Mouse (Mus musculus): ENCODE results near the gene Rhbdd2. TPM values are rescaled to one million over a fixed set of nuclear protein-coding genes. Genes with fewer than 3 reads are reported as not detected.
A peak's percentile ranks its signal among the peaks of the same experiment; 100 is the strongest.
"Not testable (repeated sequence)": the region's sequence is repeated elsewhere in the genome, so short reads cannot be mapped to it uniquely, and the experiment has no call there.

Rhbdd2 gene
- 15.8 and 17.3 TPM in 2 replicates for polyA plus RNA-seq (2016; fragmentation: Nextera tagmentation; extraction: Ambion mirVana)

GRCm38 (mm10) chr5:135632117-135632796, at the start of gene Rhbdd2:
Gene Rhbdd2, plus strand, starts transcription at chr5:135632618.
- Histone ChIP-seq H3K36me3 (peaks cover 18% of the 10 kb centered on the region), H3K4me3 (peak within 1 kb of the TSS; percentile 78), H3K4me1 (peaks cover 46% of the 10 kb centered on the region), H3K4me2 (peak within 1 kb of the TSS; percentile 93), H3K9ac (peak within 1 kb of the TSS; percentile 74), H3K9me3 (replicated peaks) (no peaks in the 10 kb centered on the region), H3K27me3 (replicated peaks) (no peaks in the 10 kb centered on the region), H3K27ac (peak within 1 kb of the TSS; percentile 72; the same call in 1 of the 2 replicates)
- WGBS (ENCODE audit: insufficient replicate concordance) = 9% methylated on average over 30 of the region's 30 CpGs
- peak; percentile 99 for ATAC-seq

- WGBS (ENCODE audit: insufficient replicate concordance) = 74% methylated on average over 8 of the region's 8 CpGs
- Histone ChIP-seq H3K27me3 (replicated peaks) (no peaks in the 10 kb centered on the region), H3K27ac (no peak overlapping the region), H3K4me2 (no peak overlapping the region), H3K36me3 (no peaks in the 10 kb centered on the region), H3K4me1 (peaks cover 4% of the 10 kb centered on the region), H3K4me3 (no peak overlapping the region), H3K9me3 (replicated peaks) (0 out of 2 replicates have a peak, but pooled peaks cover 3% of the 10 kb centered on the region), H3K9ac (no peak overlapping the region)
- ATAC-seq = no peak
These were observed 46.7 kb upstream of the Rhbdd2 start for GRCm38 (mm10) chr5:135585691-135586090.

DNA sequence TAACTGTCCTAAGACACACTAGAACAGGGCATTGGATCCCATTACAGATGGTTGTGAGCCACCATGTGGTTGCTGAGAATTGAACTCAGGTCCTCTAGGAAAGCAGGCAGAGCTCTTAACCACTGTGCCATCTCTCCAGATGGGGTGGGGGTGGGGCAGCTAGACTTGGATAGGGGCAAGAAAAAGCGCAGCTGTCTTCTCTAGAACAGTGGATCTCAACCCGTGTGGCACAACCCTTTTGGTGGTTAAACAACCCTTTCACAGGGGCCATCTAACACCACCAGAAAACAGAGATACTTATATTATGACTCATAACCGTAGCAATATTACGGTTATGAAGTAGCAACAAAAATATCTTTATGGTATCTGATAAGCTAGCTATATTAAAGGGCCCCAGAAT, 44.7 kb upstream of the Rhbdd2 start:
- no peaks in the 10 kb centered on the region; the same call in 1 of the 2 replicates for H3K9me3 ChIP-seq (replicated peaks)
- WGBS (ENCODE audit: insufficient replicate concordance) = 67% methylated on average over 4 of the region's 4 CpGs
- H3K4me2 ChIP-seq = no peak overlapping the region
- H3K27ac ChIP-seq = no peak overlapping the region
- H3K36me3 ChIP-seq = no peaks in the 10 kb centered on the region
- peaks cover 4% of the 10 kb centered on the region for H3K4me1 ChIP-seq
- H3K4me3 ChIP-seq = no peak overlapping the region
- ATAC-seq = no peak
- H3K27me3 ChIP-seq (replicated peaks) = no peaks in the 10 kb centered on the region
- H3K9ac ChIP-seq = no peak overlapping the region

GRCm38 (mm10) chr5:135589996-135590784, 42.2 kb upstream of the Rhbdd2 start:
- Histone ChIP-seq H3K27ac (no peak overlapping the region), H3K9ac (no peak overlapping the region), H3K4me3 (no peak overlapping the region), H3K27me3 (replicated peaks) (no peaks in the 10 kb centered on the region), H3K4me1 (peaks cover 4% of the 10 kb centered on the region), H3K9me3 (replicated peaks) (no peaks in the 10 kb centered on the region; the same call in 1 of the 2 replicates), H3K36me3 (no peaks in the 10 kb centered on the region), H3K4me2 (no peak overlapping the region)
- no peak for ATAC-seq
- WGBS (ENCODE audit: insufficient replicate concordance) = 60% methylated on average over 12 of the region's 12 CpGs

- H3K27ac ChIP-seq; H3K9me3 ChIP-seq (replicated peaks); ATAC-seq; H3K4me3 ChIP-seq; H3K36me3 ChIP-seq; H3K4me1 ChIP-seq; H3K9ac ChIP-seq; H3K4me2 ChIP-seq; H3K27me3 ChIP-seq (replicated peaks): not testable (repeated sequence)
- no CpG with 5 or more reads among the region's 1 CpGs for WGBS (ENCODE audit: insufficient replicate concordance)
These were observed 27.8 kb upstream of the Rhbdd2 start for GRCm38 (mm10) chr5:135604643-135605042.

GRCm38 (mm10) chr5:135606717-135607116, 25.7 kb upstream of the Rhbdd2 start:
- no CpG with 5 or more reads among the region's 1 CpGs for WGBS (ENCODE audit: insufficient replicate concordance)
- not testable (repeated sequence) for H3K4me1 ChIP-seq

GRCm38 (mm10) chr5:135607581-135607980, 24.8 kb upstream of the Rhbdd2 start:
- no peak for ATAC-seq
- H3K4me1 ChIP-seq = no peaks in the 10 kb centered on the region
- no peak overlapping the region for H3K9ac ChIP-seq
- H3K4me3 ChIP-seq = no peak overlapping the region
- H3K27me3 ChIP-seq (replicated peaks) = no peaks in the 10 kb centered on the region
- peaks cover 10% of the 10 kb centered on the region for H3K9me3 ChIP-seq (replicated peaks)
- WGBS (ENCODE audit: insufficient replicate concordance) = 16% methylated on average over 1 of the region's 1 CpGs
- no peak overlapping the region for H3K27ac ChIP-seq
- H3K4me2 ChIP-seq = no peak overlapping the region
- no peaks in the 10 kb centered on the region for H3K36me3 ChIP-seq

More at GRCm38 (mm10) chr5:135606717-135607116, 25.7 kb upstream of the Rhbdd2 start:
- not testable (repeated sequence) for H3K9ac ChIP-seq; H3K27ac ChIP-seq; ATAC-seq; H3K9me3 ChIP-seq (replicated peaks); H3K36me3 ChIP-seq; H3K4me2 ChIP-seq; H3K27me3 ChIP-seq (replicated peaks); H3K4me3 ChIP-seq

DNA sequence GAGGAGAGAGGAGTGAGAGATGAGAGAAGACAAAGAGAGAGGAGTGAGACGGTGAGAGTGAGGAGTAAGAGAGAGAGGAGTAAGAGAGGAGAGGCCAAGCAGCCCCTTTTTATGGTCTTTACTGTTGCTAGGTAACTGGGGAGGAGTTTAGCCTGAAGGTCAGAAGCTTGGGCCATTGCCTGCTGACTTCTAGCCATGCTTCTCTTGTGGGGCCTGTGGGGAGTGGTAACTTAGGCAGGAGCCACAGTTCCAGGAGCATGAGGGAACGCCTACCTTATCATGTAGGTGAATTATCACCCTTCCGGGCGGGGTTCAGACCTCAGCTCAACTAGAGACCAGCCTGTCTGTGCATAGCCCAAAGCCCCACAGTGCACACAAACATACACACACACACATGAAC, 22.6 kb upstream of the Rhbdd2 start:
- no peaks in the 10 kb centered on the region for H3K27me3 ChIP-seq (replicated peaks)
- no peak for ATAC-seq
- no peak overlapping the region for H3K27ac ChIP-seq
- H3K4me3 ChIP-seq = no peak overlapping the region
- H3K9ac ChIP-seq = no peak overlapping the region
- no peaks in the 10 kb centered on the region for H3K36me3 ChIP-seq
- 33% methylated on average over 4 of the region's 4 CpGs for WGBS (ENCODE audit: insufficient replicate concordance)
- peaks cover 3% of the 10 kb centered on the region; the same call in 1 of the 2 replicates for H3K9me3 ChIP-seq (replicated peaks)
- H3K4me2 ChIP-seq = no peak overlapping the region
- no peaks in the 10 kb centered on the region; the same call in 1 of the 2 replicates for H3K4me1 ChIP-seq

DNA sequence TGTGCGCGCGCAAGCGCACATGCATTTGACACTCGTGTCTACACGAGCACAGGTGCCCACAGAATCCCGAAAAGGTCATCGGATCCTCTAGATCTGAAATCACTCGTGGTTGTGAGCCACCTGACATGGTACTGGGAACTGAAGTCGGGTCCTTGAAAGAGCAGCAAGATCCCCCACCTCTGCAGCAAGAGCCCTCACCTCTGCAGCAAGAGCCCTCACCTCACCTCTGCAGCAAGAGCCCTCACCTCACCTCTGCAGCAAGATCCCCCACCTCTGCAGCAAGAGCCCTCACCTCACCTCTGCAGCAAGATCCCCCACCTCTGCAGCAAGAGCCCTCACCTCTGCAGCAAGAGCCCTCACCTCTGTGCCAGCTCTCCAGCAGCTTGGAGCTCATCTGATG, 12.7 kb upstream of the Rhbdd2 start:
- not testable (repeated sequence) for H3K27ac ChIP-seq; H3K9ac ChIP-seq; ATAC-seq; H3K4me2 ChIP-seq; H3K36me3 ChIP-seq; H3K4me1 ChIP-seq; H3K4me3 ChIP-seq; H3K27me3 ChIP-seq (replicated peaks); H3K9me3 ChIP-seq (replicated peaks)
- WGBS (ENCODE audit: insufficient replicate concordance) = 83% methylated on average over 10 of the region's 10 CpGs

GRCm38 (mm10) chr5:135620526-135620925, 11.9 kb upstream of the Rhbdd2 start:
- no peak for ATAC-seq
- WGBS (ENCODE audit: insufficient replicate concordance) = 71% methylated on average over 9 of the region's 9 CpGs
- Histone ChIP-seq H3K4me2 (no peak overlapping the region), H3K27me3 (replicated peaks) (peaks cover 6% of the 10 kb centered on the region; the same call in 1 of the 2 replicates), H3K36me3 (no peaks in the 10 kb centered on the region), H3K9ac (no peak overlapping the region), H3K27ac (no peak overlapping the region), H3K9me3 (replicated peaks) (no peaks in the 10 kb centered on the region), H3K4me1 (no peaks in the 10 kb centered on the region), H3K4me3 (no peak overlapping the region)

DNA sequence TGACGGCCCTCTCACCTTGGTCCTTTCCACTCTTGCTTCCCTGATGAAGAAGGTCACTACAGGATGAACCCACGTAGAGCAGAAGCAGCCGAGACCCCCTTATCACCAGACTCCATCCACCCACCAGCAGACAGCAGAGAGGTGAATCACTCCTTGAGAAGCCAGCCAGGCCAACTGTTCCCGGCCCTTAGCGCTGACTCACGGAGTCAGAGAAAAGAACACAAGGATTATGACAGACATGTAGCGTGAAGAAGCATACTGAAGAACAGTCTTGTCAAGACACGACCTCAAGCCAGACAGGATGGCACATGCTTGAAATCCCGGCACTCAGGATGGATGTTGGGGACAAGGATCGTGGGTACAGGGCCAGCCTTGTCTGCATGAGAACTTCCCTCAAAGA, 10.7 kb upstream of the Rhbdd2 start:
- Histone ChIP-seq H3K4me1 (no peaks in the 10 kb centered on the region), H3K27me3 (replicated peaks) (peaks cover 6% of the 10 kb centered on the region; the same call in 1 of the 2 replicates), H3K36me3 (no peaks in the 10 kb centered on the region), H3K27ac (no peak overlapping the region), H3K9ac (no peak overlapping the region), H3K4me3 (no peak overlapping the region), H3K9me3 (replicated peaks) (no peaks in the 10 kb centered on the region), H3K4me2 (no peak overlapping the region)
- ATAC-seq = no peak
- 50% methylated on average over 10 of the region's 10 CpGs for WGBS (ENCODE audit: insufficient replicate concordance)

- Histone ChIP-seq H3K27me3 (replicated peaks) (peaks cover 6% of the 10 kb centered on the region; the same call in 1 of the 2 replicates), H3K4me2 (no peak overlapping the region), H3K27ac (no peak overlapping the region), H3K9me3 (replicated peaks) (no peaks in the 10 kb centered on the region), H3K4me1 (no peaks in the 10 kb centered on the region), H3K36me3 (no peaks in the 10 kb centered on the region), H3K9ac (no peak overlapping the region), H3K4me3 (no peak overlapping the region)
- ATAC-seq = no peak
- 77% methylated on average over 18 of the region's 18 CpGs for WGBS (ENCODE audit: insufficient replicate concordance)
These were observed 9.3 kb upstream of the Rhbdd2 start for GRCm38 (mm10) chr5:135623006-135623563.
